In the genomic region with DNA sequence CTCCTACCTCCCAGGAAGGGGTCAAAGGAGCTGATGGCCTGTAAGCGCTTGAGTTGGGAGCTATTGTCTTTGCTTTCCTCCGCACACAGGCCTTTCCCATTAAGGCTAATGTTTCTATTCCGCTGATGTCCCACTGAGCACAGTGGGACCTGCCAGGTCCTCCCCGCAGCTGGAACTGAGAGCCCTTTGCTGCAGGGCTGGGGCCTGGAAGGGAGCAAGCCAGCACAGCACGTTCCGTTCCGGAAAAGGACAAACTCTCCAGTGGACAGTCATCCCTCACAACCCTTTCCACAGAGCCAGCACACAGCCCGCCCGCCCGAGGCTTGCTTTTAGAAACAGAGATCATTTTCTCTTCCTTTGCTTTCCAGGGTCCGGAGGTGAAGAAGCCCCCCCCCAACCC, we compare ENCODE assay signal across 8 mouse cellular contexts.
DNase-seq lines count a peak whose midpoint lies in the region; ATAC-seq lines count a peak whose summit lies in the region.

No protein-coding gene starts in this region.

- DNase-seq in midbrain, embryonic 10.5 days (ENCODE audit: low spot score), result peak; percentile 28
- peak; percentile 78 for DNase-seq in heart, postnatal 25 days (ENCODE audit: low spot score)
- DNase-seq in layer of hippocampus, postnatal 36 days, result peak; percentile 38 to 60
- no peak for DNase-seq in midbrain, embryonic 11.5 days (ENCODE audit: low spot score, missing footprints)
- peak; percentile 79 for DNase-seq in urinary bladder, postnatal 14 days (ENCODE audit: low spot score)
- no peak for DNase-seq in B cell, adult 2 months

- no peak overlapping the region for H3K4me2 ChIP-seq in midbrain, embryonic 15.5 days
- H3K4me2 ChIP-seq in forebrain, embryonic 16.5 days (ENCODE audit: low read length), result no peak overlapping the region
- H3K4me2 ChIP-seq in midbrain, embryonic 11.5 days, result peak overlapping the region; percentile 15; the same call in 1 of the 2 replicates

- no peaks in the 10 kb centered on the region for H3K36me3 ChIP-seq in midbrain, embryonic 10.5 days
- no peaks in the 10 kb centered on the region for H3K36me3 ChIP-seq in midbrain, embryonic 15.5 days (replicated peaks)
- H3K36me3 ChIP-seq in forebrain, embryonic 16.5 days (ENCODE audit: control insufficient read depth, insufficient read depth), result no peaks in the 10 kb centered on the region
- H3K36me3 ChIP-seq in midbrain, embryonic 11.5 days (ENCODE audit: control insufficient read depth, insufficient read depth, low read length), result no peaks in the 10 kb centered on the region

- 10% methylated on average over 11 of the region's 11 CpGs for WGBS in midbrain, embryonic 10.5 days
- 12% methylated on average over 11 of the region's 11 CpGs for WGBS in midbrain, embryonic 15.5 days
- 8% methylated on average over 11 of the region's 11 CpGs for WGBS in forebrain, embryonic 16.5 days
- 9% methylated on average over 11 of the region's 11 CpGs for WGBS in midbrain, embryonic 11.5 days

- intact Hi-C loops in heart, postnatal 25 days (cut with DNase I), result no loop called here

- ATAC-seq in midbrain, embryonic 15.5 days (replicated peaks), result no peak
- 0 out of 2 replicates have a peak, but pooled peaks have one; percentile 33 for ATAC-seq in forebrain, embryonic 16.5 days
- ATAC-seq in midbrain, embryonic 11.5 days (ENCODE audit: low FRiP score), result 0 out of 2 replicates have a peak, but pooled peaks have one; percentile 42

- no peaks in the 10 kb centered on the region for H3K9me3 ChIP-seq in midbrain, embryonic 10.5 days (replicated peaks)
- H3K9me3 ChIP-seq in midbrain, embryonic 15.5 days, result no peaks in the 10 kb centered on the region
- H3K9me3 ChIP-seq in forebrain, embryonic 16.5 days (ENCODE audit: control insufficient read depth, low read length), result no peaks in the 10 kb centered on the region
- no peaks in the 10 kb centered on the region for H3K9me3 ChIP-seq in midbrain, embryonic 11.5 days (ENCODE audit: control insufficient read depth, low read length)

- H3K4me3 ChIP-seq in midbrain, embryonic 10.5 days, result no peak overlapping the region; the same call in 1 of the 2 replicates
- H3K4me3 ChIP-seq in midbrain, embryonic 15.5 days, result no peak overlapping the region
- no peak overlapping the region for H3K4me3 ChIP-seq in forebrain, embryonic 16.5 days (replicated peaks; ENCODE audit: low read length)
- no peak overlapping the region for H3K4me3 ChIP-seq in midbrain, embryonic 11.5 days (ENCODE audit: low read depth, low read length)

- H3K9ac ChIP-seq in midbrain, embryonic 15.5 days, result no peak overlapping the region
- H3K9ac ChIP-seq in forebrain, embryonic 16.5 days (replicated peaks; ENCODE audit: low read depth, low read length), result no peak overlapping the region
- no peak overlapping the region for H3K9ac ChIP-seq in midbrain, embryonic 11.5 days (ENCODE audit: low read length)

- peaks cover 20% of the 10 kb centered on the region for H3K4me1 ChIP-seq in midbrain, embryonic 10.5 days
- H3K4me1 ChIP-seq in midbrain, embryonic 15.5 days, result peaks cover 12% of the 10 kb centered on the region
- peaks cover 5% of the 10 kb centered on the region for H3K4me1 ChIP-seq in forebrain, embryonic 16.5 days (replicated peaks; ENCODE audit: control insufficient read depth, insufficient read depth, low read length)
- peaks cover 7% of the 10 kb centered on the region; the same call in 1 of the 2 replicates for H3K4me1 ChIP-seq in midbrain, embryonic 11.5 days (ENCODE audit: control insufficient read depth, insufficient read depth, low read length)

- H3K27ac ChIP-seq in midbrain, embryonic 10.5 days (replicated peaks), result peak overlapping the region; percentile 74
- no peak overlapping the region for H3K27ac ChIP-seq in midbrain, embryonic 15.5 days
- no peak overlapping the region for H3K27ac ChIP-seq in forebrain, embryonic 16.5 days (ENCODE audit: low read length)
- H3K27ac ChIP-seq in midbrain, embryonic 11.5 days (ENCODE audit: low read depth, low read length), result no peak overlapping the region

- no peaks in the 10 kb centered on the region for H3K27me3 ChIP-seq in midbrain, embryonic 10.5 days (ENCODE audit: low read depth, poor library complexity, severe bottlenecking)
- no peaks in the 10 kb centered on the region for H3K27me3 ChIP-seq in midbrain, embryonic 15.5 days (replicated peaks)
- no peaks in the 10 kb centered on the region for H3K27me3 ChIP-seq in forebrain, embryonic 16.5 days (replicated peaks; ENCODE audit: control insufficient read depth, insufficient read depth, low read length)
- H3K27me3 ChIP-seq in midbrain, embryonic 11.5 days (ENCODE audit: control insufficient read depth, insufficient read depth, low read length), result no peaks in the 10 kb centered on the region

Comparison
In these comparisons a context has a peak if more than half of its experiments do, and no peak if none do; other contexts are left out.
1. DNase-seq: peak in midbrain, embryonic 10.5 days (single experiment), heart, postnatal 25 days (single experiment), layer of hippocampus, postnatal 36 days (2 of 2) and urinary bladder, postnatal 14 days (single experiment); none in midbrain, embryonic 11.5 days (single experiment) and B cell, adult 2 months (0 of 2).